Mouse (Mus musculus) midbrain, embryonic 13.5 days (tissue): ENCODE measurements around the gene Snx5. TPM values are rescaled to one million over a fixed set of nuclear protein-coding genes. Genes with fewer than 3 reads are reported as not detected.

ENCODE experiments used
- ATAC-seq: fragments of 200-750 bp; cut with Nextera tagmentation; 2 replicates; pipeline ENCODE4 v1.8.0; 2017; ENCODE audit warnings: mild to moderate bottlenecking, moderate TSS enrichment, moderate library complexity
- H3K27ac ChIP-seq: fragments of 300-500 bp; sonication (generic); 2 replicates; pipeline ENCODE4 v1.5.1; 2015; ENCODE audit warnings: inconsistent platforms, mild to moderate bottlenecking, moderate library complexity
- H3K27me3 ChIP-seq: fragments of 300-500 bp; sonication (generic); 2 replicates; pipeline ENCODE4 v1.6.1; 2015; ENCODE audit warnings: mild to moderate bottlenecking, inconsistent platforms
- H3K36me3 ChIP-seq: fragments of 300-500 bp; sonication (generic); 2 replicates; pipeline ENCODE4 v1.6.1; 2015; ENCODE audit warnings: mild to moderate bottlenecking, inconsistent platforms
- H3K4me1 ChIP-seq: fragments of 300-500 bp; sonication (generic); replicated peaks from 2 replicates; pipeline ENCODE4 v1.6.1; 2015; ENCODE audit warnings: inconsistent platforms
- H3K4me2 ChIP-seq: fragments of 300-500 bp; sonication (generic); replicated peaks from 2 replicates; pipeline ENCODE4 v1.6.1; 2015; ENCODE audit warnings: moderate library complexity, mild to moderate bottlenecking, inconsistent platforms
- H3K4me3 ChIP-seq: fragments of 300-500 bp; sonication (generic); replicated peaks from 2 replicates; pipeline ENCODE4 v1.5.1; 2015; ENCODE audit warnings: mild to moderate bottlenecking, inconsistent platforms
- H3K9ac ChIP-seq: fragments of 300-500 bp; sonication (generic); replicated peaks from 2 replicates; pipeline ENCODE4 v1.6.1; 2015; ENCODE audit warnings: mild to moderate bottlenecking, inconsistent platforms
- H3K9me3 ChIP-seq: fragments of 300-500 bp; sonication (generic); 2 replicates; pipeline ENCODE4 v1.6.1; 2016; ENCODE audit warnings: mild to moderate bottlenecking, inconsistent platforms
- WGBS: fragments of 180-500 bp; shearing (Covaris S2); methylation state at CpG from one replicate; pipeline ENCODE4 v1.1.7; 2015; 5-methylcytosine and 5-hydroxymethylcytosine counted together
- polyA plus RNA-seq: library from polyadenylated mRNA; unstranded; fragments of >200 nt; fragmentation: Nextera tagmentation; extraction: Ambion mirVana; gene quantifications from 2 replicates; pipeline ENCODE4 v1.2.1, GENCODE M21; 2015

Snx5 gene
- polyA plus RNA-seq, 1 experiment from 2014 or later, result 66.5 TPM

DNA sequence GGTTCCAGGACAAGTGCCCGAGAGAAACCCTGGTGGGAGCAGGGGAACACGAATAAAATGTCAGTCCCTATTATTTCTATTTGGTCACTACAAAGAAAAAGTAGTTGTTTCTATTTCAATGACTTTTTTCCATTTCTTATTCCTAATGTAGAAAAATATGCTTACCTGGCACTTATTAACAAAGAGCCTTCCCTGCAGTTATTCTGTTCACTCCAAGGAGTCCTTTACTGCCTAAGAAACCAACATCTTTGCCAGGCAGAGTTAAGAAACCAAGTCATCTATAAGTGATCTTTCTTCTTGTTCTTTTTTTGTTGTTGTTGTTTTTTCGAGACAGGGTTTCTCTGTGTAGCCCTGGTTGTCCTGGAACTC lies 5.6 kb downstream of the Snx5 start:
- no peak overlapping the region for H3K4me3 ChIP-seq
- no peak overlapping the region for H3K9ac ChIP-seq
- no peak for ATAC-seq
- no peak overlapping the region for H3K27ac ChIP-seq
- H3K9me3 ChIP-seq, result no peaks in the 10 kb centered on the region
- no peak overlapping the region for H3K4me2 ChIP-seq
- H3K36me3 ChIP-seq, result peaks cover 12% of the 10 kb centered on the region; the same call in 1 of the 2 replicates
- WGBS, result 74% methylated on average over 3 of the region's 3 CpGs
- no peaks in the 10 kb centered on the region for H3K27me3 ChIP-seq
- peaks cover 33% of the 10 kb centered on the region for H3K4me1 ChIP-seq

DNA sequence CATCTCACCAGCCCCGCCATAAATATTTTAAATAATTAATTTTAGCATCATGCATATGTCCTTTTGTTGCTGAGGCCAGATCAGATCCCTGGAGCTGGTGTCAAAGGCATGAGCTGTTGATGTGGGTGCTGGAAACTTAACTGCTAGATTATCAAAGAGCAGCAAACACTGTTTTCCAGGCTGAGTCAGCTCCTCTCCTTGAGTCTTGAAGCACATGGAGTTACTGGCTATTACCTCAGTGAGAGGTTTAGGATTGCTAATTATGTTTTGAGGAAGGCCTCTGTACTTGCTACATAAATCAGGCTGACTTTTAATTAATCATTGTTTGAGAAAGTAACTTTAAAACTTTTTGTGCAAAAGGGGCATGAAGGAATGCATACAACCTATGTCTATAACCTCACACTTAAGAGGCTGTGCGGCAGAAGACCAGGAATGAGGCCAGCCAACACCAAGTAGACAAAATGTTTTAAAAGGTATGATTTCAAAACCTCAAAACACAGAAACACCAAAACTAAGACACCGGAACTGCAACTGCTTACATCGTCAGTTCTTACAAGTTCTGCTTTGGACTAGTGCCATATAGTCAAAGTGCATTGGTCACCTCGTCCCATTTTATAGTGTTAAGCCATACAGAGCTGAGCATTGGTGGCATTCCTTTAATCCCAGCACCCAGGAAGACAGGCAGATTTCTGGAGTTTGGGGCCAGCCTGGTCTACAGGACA lies 6.1 kb downstream of the Snx5 start:
- H3K27me3 ChIP-seq, result no peaks in the 10 kb centered on the region

DNA sequence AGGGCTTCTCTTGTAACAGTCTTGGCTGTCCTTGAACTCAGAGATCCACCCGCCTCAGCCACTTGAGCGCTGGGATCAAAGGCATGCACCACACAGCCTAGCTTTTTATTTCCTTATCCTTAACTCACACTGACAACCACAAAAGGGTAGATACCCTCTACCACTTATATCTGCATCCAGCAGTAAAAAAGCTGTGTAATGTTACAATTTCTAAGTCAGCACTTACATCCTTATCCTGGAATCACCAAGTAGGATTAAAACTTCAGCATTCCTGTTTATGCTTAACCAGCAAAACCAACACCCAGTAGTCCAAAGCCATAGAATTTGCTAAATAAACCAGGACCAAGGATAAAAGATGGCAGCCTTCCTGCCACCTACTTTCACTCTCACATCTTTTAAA lies 7.9 kb downstream of the Snx5 start:
- WGBS, result 95% methylated on average over 2 of the region's 2 CpGs
- Histone ChIP-seq H3K4me1 (peaks cover 14% of the 10 kb centered on the region), H3K9ac (no peak overlapping the region), H3K27ac (no peak overlapping the region), H3K27me3 (no peaks in the 10 kb centered on the region), H3K36me3 (peaks cover 32% of the 10 kb centered on the region), H3K9me3 (no peaks in the 10 kb centered on the region), H3K4me3 (no peak overlapping the region), H3K4me2 (no peak overlapping the region)
- ATAC-seq, result no peak

More for the DNA sequence above, 6.1 kb downstream of the Snx5 start:
- no peak overlapping the region for H3K4me3 ChIP-seq
- no peak overlapping the region for H3K9ac ChIP-seq
- H3K27ac ChIP-seq, result no peak overlapping the region
- ATAC-seq, result no peak
- H3K36me3 ChIP-seq, result peaks cover 14% of the 10 kb centered on the region; the same call in 1 of the 2 replicates
- H3K4me2 ChIP-seq, result no peak overlapping the region
- 86% methylated on average over 5 of the region's 5 CpGs for WGBS
- H3K4me1 ChIP-seq, result peaks cover 31% of the 10 kb centered on the region
- H3K9me3 ChIP-seq, result no peaks in the 10 kb centered on the region

DNA sequence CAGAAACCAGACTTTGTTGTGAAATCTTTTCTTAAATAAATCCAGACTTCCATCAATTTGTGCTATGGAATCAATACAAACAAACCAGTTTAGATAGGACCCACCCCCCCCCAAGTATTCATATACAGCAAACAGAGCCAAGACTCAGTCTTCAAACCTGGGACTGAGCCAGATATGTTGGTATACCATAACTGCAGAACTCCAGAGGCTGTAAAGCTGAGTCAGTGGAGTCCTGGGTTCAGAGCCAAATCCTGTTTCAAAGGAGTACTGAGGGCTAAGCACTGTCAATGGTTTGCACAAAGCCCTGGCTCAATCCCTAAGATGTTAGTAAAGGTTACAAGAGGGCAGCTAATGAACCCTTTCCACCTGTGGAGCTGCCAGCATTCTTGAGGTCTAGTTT lies 20.6 kb downstream of the Snx5 start:
- H3K4me3 ChIP-seq, result no peak overlapping the region
- no peak overlapping the region for H3K9ac ChIP-seq
- H3K4me2 ChIP-seq, result no peak overlapping the region
- H3K27ac ChIP-seq, result no peak overlapping the region
- ATAC-seq, result no peak
- no peaks in the 10 kb centered on the region for H3K4me1 ChIP-seq
- no peaks in the 10 kb centered on the region for H3K27me3 ChIP-seq
- peaks cover 60% of the 10 kb centered on the region for H3K36me3 ChIP-seq
- H3K9me3 ChIP-seq, result no peaks in the 10 kb centered on the region

DNA sequence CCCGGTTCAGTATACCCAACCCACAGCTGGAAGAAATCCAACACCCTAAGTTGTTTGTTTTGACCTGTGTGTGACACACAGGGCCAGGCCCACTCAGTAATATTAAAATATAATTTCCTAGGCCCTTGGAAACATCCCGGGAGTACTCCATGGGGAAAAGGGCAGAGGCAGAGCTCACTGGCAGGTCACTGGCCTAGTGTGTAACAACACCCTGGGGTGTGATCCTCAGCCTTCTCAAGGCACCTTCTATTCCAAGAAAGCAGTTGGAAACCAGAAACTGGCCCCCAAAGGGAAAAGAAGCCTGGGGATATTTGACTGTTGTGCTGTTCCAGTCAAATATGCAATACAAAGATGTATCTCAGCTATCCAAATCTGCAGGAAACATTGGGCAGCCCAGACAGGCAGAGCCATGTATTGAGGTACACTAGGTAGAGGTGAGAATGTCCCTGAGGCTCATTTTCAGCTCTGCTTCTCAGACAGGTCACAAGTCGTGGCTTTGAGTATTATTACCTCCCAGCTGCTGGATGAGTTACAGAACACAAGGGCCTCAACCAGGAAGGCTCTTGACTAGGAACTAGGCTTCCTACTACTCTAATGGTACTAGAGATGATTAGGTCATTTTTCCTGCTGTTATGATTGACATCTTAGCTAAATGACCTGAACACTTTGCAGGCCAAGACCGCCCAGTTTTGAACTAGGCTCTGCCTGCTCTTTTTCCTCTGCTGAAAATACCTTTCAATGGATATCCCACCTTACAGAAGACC lies 21.9 kb downstream of the Snx5 start:
- Histone ChIP-seq H3K36me3 (peaks cover 46% of the 10 kb centered on the region), H3K4me1 (no peaks in the 10 kb centered on the region), H3K4me3 (no peak overlapping the region), H3K4me2 (no peak overlapping the region), H3K27me3 (no peaks in the 10 kb centered on the region), H3K27ac (no peak overlapping the region), H3K9me3 (no peaks in the 10 kb centered on the region), H3K9ac (no peak overlapping the region)
- no peak for ATAC-seq
- 43% methylated on average over 4 of the region's 4 CpGs for WGBS

DNA sequence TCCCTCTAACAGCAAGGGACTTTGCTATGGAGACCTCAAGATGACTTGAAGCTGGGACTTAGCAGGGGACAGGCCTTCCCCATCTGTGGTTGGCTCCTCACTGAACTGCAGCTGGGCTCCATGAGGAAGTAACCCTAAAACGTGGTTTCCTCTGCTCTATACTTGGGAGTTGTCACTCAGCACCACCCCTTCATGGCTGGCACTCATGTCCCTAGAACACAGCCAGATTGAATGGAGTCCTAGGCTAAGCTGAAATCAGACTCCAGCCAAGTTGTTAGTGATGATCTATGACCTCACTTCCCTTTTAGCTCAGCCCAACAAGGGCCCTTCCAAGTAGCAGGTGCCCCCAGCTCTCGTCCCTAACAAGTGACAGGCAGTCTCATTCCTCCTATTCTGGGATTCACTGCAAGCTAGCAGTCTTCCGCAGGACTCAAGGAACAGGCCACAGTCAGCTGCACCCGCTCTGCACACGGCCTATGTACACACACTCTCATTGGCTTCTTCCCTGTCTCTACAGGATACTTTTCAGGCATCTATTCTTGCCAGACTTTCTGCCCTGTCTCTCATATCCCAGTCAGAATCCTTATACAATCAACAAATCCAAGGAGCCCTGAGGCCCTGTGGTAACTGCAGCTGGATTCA lies 23.2 kb downstream of the Snx5 start:
- 0 out of 2 replicates have a peak, but pooled peaks have one; percentile 21 for ATAC-seq
- 58% methylated on average over 5 of the region's 5 CpGs for WGBS
- no peak overlapping the region for H3K4me2 ChIP-seq

DNA sequence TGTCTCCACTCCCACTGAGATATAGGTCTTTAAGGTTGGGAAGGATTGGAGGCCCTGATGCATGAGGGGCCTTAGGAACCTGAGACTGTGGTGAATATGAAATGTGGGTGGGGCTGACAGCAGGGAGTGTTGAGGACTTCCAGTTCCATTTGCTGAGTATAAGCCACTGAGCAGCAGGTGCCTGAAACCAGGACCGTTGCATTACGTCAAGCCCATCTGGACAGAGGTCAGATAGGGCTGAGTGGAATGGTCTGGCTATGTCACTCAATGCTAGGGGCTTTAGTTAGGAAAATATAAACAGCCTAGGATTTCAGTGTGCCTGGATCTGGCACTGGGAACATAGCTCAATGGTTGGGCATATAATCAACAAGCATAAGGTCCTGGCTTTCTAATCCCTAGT lies 24.4 kb downstream of the Snx5 start:
- no peak for ATAC-seq
- Histone ChIP-seq H3K4me3 (no peak overlapping the region), H3K4me1 (no peaks in the 10 kb centered on the region), H3K9ac (no peak overlapping the region), H3K36me3 (peaks cover 23% of the 10 kb centered on the region), H3K9me3 (no peaks in the 10 kb centered on the region), H3K27me3 (no peaks in the 10 kb centered on the region), H3K27ac (no peak overlapping the region), H3K4me2 (no peak overlapping the region)
- whole genome bisulfite sequencing, result 78% methylated on average over 2 of the region's 2 CpGs

More for the DNA sequence above, 23.2 kb downstream of the Snx5 start:
- Histone ChIP-seq H3K4me1 (no peaks in the 10 kb centered on the region), H3K27me3 (no peaks in the 10 kb centered on the region), H3K36me3 (peaks cover 33% of the 10 kb centered on the region), H3K27ac (peak overlapping the region; percentile 7; the same call in 1 of the 2 replicates), H3K9ac (no peak overlapping the region), H3K4me3 (no peak overlapping the region), H3K9me3 (no peaks in the 10 kb centered on the region)

DNA sequence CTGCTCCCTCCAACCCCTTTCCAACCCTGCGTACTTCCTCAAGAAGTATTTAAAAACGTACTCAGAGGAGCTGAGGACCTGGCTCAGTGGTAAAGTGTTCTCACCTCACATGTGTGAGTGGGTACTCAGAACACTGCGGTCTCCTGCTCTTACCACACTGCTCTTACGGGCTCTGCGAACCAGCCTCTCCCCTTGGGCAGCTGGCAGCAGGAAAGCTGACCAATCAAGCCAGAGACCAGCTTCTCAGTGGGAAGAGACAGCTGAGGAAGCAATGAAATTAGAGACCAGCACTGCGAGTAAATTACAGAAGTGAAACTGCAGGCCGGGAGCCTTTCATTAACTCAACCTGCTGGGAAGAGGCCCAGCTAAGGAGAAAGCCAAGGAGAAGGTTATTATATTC lies 25.2 kb downstream of the Snx5 start:
- H3K4me2 ChIP-seq, result no peak overlapping the region
- H3K27ac ChIP-seq, result no peak overlapping the region
- H3K9me3 ChIP-seq, result no peaks in the 10 kb centered on the region
- WGBS, result 74% methylated on average over 7 of the region's 7 CpGs
- H3K4me3 ChIP-seq, result no peak overlapping the region
- H3K9ac ChIP-seq, result no peak overlapping the region
- peaks cover 17% of the 10 kb centered on the region for H3K36me3 ChIP-seq
- no peaks in the 10 kb centered on the region for H3K27me3 ChIP-seq
- no peaks in the 10 kb centered on the region for H3K4me1 ChIP-seq
- no peak for ATAC-seq

DNA sequence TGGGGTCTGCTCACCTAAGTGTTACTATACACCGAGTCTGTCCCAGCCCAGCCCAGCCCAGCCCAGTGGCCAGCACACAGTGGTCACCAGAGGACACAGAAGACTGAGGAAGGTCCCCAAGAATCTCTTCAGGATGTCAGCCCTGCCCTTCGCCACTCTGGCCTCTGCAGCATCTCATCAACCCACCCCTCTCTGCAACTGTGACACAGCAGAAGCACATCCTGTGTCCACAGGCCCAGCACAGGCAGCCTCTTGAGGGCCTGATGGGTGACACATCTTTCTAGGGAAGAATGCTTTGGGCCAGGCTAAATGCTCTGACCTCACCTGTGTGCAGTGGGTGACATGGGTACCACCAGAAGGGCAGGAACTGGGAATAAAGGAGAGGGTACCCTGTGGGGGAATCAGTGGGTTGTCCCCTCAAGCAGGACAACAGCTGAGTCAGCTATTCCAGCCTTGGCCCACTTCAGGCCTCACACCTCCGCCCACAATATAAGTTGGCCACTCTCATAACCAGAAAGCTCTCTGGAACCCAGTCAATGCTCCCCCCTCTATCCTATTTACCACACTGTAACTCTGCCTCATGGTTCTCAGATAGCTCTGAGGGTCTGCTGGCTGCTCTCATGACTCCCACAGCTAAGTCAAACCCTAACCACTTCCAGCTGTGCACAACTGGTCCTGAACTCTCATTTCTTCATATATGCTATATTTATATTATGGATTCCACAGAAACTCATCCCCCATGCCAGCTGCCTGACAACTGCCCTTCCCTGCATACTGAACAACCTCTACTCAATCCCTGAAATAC lies 30.4 kb downstream of the Snx5 start:
- ATAC-seq, result no peak
- Histone ChIP-seq H3K9me3 (no peaks in the 10 kb centered on the region), H3K36me3 (no peaks in the 10 kb centered on the region), H3K4me3 (no peak overlapping the region), H3K27me3 (no peaks in the 10 kb centered on the region), H3K27ac (no peak overlapping the region), H3K9ac (no peak overlapping the region), H3K4me1 (no peaks in the 10 kb centered on the region), H3K4me2 (no peak overlapping the region)
- WGBS, result 87% methylated on average over 3 of the region's 3 CpGs

DNA sequence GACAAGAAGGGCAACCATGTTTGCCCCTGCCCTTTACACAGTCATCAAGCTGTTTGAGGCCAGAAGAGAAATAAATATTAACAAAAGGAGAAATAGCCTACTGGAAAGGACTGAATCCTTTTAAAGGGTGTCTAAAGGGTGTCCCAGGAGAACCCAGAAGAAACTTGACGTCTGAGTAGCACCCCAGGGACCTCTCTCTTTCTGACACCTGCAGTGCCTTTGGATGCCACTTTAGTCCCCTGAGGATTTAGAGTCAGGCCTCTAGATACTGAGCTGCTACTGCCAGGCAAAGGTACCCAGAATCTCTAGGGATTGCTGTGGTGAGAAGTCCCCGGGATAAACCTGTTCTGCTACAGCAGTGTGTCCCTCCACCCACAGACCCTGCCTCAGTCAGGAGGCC lies 31.4 kb downstream of the Snx5 start:
- Histone ChIP-seq H3K9me3 (no peaks in the 10 kb centered on the region), H3K27me3 (no peaks in the 10 kb centered on the region), H3K4me2 (no peak overlapping the region), H3K27ac (no peak overlapping the region), H3K4me3 (no peak overlapping the region), H3K4me1 (no peaks in the 10 kb centered on the region), H3K9ac (no peak overlapping the region), H3K36me3 (no peaks in the 10 kb centered on the region)
- whole genome bisulfite sequencing, result 72% methylated on average over 2 of the region's 2 CpGs
- ATAC-seq, result no peak

DNA sequence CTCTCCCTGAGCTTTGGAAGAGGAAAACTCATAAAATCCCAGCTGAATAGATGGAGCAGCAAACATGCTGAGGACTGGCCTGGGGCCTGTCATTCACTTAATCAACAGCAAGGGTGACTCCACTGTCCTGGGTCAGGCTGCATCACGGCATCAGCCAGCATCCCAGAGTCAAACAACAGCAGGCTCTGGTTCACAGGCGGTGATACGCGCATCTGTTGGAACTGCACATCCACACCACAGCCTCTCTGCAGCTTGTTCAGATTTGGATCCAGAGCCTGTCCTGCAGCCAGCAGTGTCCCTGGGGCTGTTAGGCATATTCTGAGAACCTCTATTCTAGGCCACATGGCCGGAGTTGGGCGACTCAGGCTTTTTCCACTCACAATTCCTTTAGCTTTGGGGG lies 32.4 kb downstream of the Snx5 start:
- H3K9me3 ChIP-seq, result no peaks in the 10 kb centered on the region
- no peak overlapping the region for H3K4me3 ChIP-seq
- H3K27me3 ChIP-seq, result no peaks in the 10 kb centered on the region
- no peaks in the 10 kb centered on the region for H3K36me3 ChIP-seq
- no peak for ATAC-seq
- H3K9ac ChIP-seq, result no peak overlapping the region
- 83% methylated on average over 6 of the region's 6 CpGs for WGBS
- no peaks in the 10 kb centered on the region for H3K4me1 ChIP-seq
- H3K4me2 ChIP-seq, result no peak overlapping the region
- H3K27ac ChIP-seq, result no peak overlapping the region
